Mouse (Mus musculus): ENCODE measurements around the gene Prss53.

GRCm38 (mm10) chr7:127929923-127930322 is 39.2 kb upstream of the Prss53 start, which contains the start of gene Prss8:
- TF ChIP-seq CTCF (IDR thresholded peaks at IDR 0.05; ENCODE audit: control insufficient read depth, insufficient read depth, low read length) (no peak), POLR2A (IDR thresholded peaks at IDR 0.05; ENCODE audit: borderline replicate concordance, control insufficient read depth, low read depth, low read length) (no peak)
